Mouse (Mus musculus): ENCODE data around the gene Txnrd2. TPM values are rescaled to one million over a fixed set of nuclear protein-coding genes. Genes with fewer than 3 reads are reported as not detected.

The Txnrd2 gene
- polyA plus RNA-seq, 1 experiment from 2014 or later = 15.7 TPM

GRCm38 (mm10) chr16:18409776-18410175, 16.4 kb upstream of the Txnrd2 start:
- Histone ChIP-seq H3K36me3 (peaks cover 43% of the 10 kb centered on the region), H3K27ac (no peak overlapping the region)

GRCm38 (mm10) chr16:18410418-18410817, 15.8 kb upstream of the Txnrd2 start:
- Histone ChIP-seq H3K9ac (no peak overlapping the region), H3K36me3 (peaks cover 37% of the 10 kb centered on the region), H3K4me1 (no peaks in the 10 kb centered on the region), H3K4me2 (replicated peaks) (no peak overlapping the region), H3K4me3 (no peak overlapping the region), H3K27ac (no peak overlapping the region), H3K9me3 (0 out of 2 replicates have a peak, but pooled peaks cover under 1% of the 10 kb centered on the region), H3K27me3 (no peaks in the 10 kb centered on the region)
- no peak for ATAC-seq (ENCODE audit: insufficient number of reproducible peaks, insufficient read depth, low FRiP score, low TSS enrichment)
- 67% methylated on average over 5 of the region's 5 CpGs for WGBS

More at GRCm38 (mm10) chr16:18409776-18410175, 16.4 kb upstream of the Txnrd2 start:
- 69% methylated on average over 4 of the region's 4 CpGs for WGBS
- Histone ChIP-seq H3K4me2 (replicated peaks) (no peak overlapping the region), H3K9ac (no peak overlapping the region), H3K4me1 (no peaks in the 10 kb centered on the region), H3K9me3 (no peaks in the 10 kb centered on the region), H3K27me3 (no peaks in the 10 kb centered on the region), H3K4me3 (no peak overlapping the region)
- no peak for ATAC-seq (ENCODE audit: insufficient number of reproducible peaks, insufficient read depth, low FRiP score, low TSS enrichment)

- Histone ChIP-seq H3K4me3 (no peak overlapping the region), H3K36me3 (peaks cover 31% of the 10 kb centered on the region), H3K27me3 (no peaks in the 10 kb centered on the region), H3K4me2 (replicated peaks) (no peak overlapping the region), H3K9ac (no peak overlapping the region), H3K9me3 (0 out of 2 replicates have a peak, but pooled peaks cover 2% of the 10 kb centered on the region), H3K27ac (no peak overlapping the region), H3K4me1 (no peaks in the 10 kb centered on the region)
- no peak for ATAC-seq (ENCODE audit: insufficient number of reproducible peaks, insufficient read depth, low FRiP score, low TSS enrichment)
- 82% methylated on average over 13 of the region's 13 CpGs for WGBS
Measured at GRCm38 (mm10) chr16:18411026-18411649, 15.0 kb upstream of the Txnrd2 start.

DNA sequence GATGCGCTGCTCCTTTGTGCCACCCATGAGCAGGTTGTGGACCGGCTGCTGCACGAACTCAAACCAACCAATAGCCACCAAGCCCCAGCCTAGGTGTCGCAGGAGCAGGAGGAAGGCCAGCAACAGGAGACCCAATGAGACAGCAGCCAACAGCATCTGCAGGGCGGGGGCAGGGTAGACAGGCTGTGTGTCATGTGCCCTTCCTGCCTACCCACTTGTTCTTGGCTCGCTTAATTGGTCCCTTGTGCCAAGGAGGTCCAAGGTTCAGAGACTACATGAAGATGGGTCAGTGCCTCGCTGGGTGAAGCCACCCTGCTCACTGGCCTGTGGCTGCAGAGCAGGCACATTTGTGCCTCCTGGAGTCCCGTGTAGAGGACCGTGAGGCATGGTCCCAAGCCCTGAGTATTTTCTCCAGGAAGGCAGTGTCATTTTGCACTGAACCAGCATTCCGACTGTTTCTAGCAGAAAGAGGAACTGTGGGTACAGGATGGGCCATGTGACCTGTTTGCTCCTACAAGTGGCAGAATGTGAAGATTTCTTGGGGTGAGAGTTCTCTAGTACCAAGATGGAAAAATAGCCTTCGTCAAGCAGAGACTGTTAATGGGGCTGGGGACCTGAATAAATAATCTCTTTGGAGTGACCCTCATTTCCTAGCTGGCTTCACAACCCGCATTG, 14.2 kb upstream of the Txnrd2 start:
- H3K36me3 ChIP-seq = peaks cover 28% of the 10 kb centered on the region

DNA sequence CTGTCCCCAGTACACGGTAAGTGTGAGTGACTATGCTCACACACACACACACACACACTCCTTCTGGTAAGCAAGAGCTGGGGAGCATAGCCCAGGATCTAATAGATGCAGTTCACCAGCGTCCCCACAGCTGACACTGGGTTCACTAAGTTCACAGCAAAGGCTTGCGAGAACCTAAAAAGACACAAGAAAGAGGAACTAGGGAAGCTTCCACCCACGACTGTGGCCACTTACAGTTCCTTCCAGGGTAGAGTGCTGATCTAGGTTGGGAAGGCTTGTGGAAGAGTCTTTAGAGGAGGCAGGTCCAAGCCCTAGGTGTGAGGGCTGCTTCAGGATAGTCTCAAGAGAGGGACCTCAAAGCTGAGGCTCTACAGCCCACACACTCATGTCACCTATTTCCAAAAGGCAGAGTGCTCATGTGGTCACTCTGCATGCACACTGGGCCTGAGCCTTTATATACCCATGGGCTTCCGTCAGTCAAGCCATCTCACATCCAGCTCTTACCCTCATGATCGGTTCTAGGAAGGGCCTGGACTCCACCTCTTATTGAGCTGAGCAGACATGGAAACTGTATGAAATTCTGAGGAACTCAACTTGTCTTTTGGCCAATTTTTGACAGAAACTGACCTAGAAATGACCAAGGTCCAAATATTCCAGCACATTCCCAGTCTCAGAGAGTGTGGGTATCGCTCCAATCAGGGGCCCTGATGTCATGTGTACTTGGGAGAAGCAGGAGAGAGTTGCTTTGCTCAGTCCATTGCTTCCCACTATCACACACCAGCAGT, 13.0 kb upstream of the Txnrd2 start:
- ATAC-seq (ENCODE audit: insufficient number of reproducible peaks, insufficient read depth, low FRiP score, low TSS enrichment) = no peak
- H3K36me3 ChIP-seq = peaks cover 28% of the 10 kb centered on the region
- WGBS = 85% methylated on average over 7 of the region's 7 CpGs

More for the DNA sequence above, 14.2 kb upstream of the Txnrd2 start:
- Histone ChIP-seq H3K4me1 (peaks cover 6% of the 10 kb centered on the region; the same call in 1 of the 2 replicates), H3K4me2 (replicated peaks) (no peak overlapping the region), H3K9ac (no peak overlapping the region), H3K27me3 (no peaks in the 10 kb centered on the region), H3K4me3 (no peak overlapping the region), H3K9me3 (0 out of 2 replicates have a peak, but pooled peaks cover 2% of the 10 kb centered on the region), H3K27ac (no peak overlapping the region)
- ATAC-seq (ENCODE audit: insufficient number of reproducible peaks, insufficient read depth, low FRiP score, low TSS enrichment) = no peak
- WGBS = 79% methylated on average over 12 of the region's 12 CpGs

GRCm38 (mm10) chr16:18416094-18416761, 10.0 kb upstream of the Txnrd2 start:
- H3K36me3 ChIP-seq = peaks cover 17% of the 10 kb centered on the region
- 64% methylated on average over 18 of the region's 18 CpGs for WGBS
- ATAC-seq (ENCODE audit: insufficient number of reproducible peaks, insufficient read depth, low FRiP score, low TSS enrichment) = no peak

More for the DNA sequence above, 13.0 kb upstream of the Txnrd2 start:
- peaks cover 6% of the 10 kb centered on the region; the same call in 1 of the 2 replicates for H3K4me1 ChIP-seq
- no peak overlapping the region for H3K9ac ChIP-seq
- no peak overlapping the region for H3K4me2 ChIP-seq (replicated peaks)
- 0 out of 2 replicates have a peak, but pooled peaks cover 2% of the 10 kb centered on the region for H3K9me3 ChIP-seq
- no peaks in the 10 kb centered on the region for H3K27me3 ChIP-seq
- no peak overlapping the region for H3K27ac ChIP-seq
- no peak overlapping the region for H3K4me3 ChIP-seq

GRCm38 (mm10) chr16:18416837-18417236, 9.3 kb upstream of the Txnrd2 start:
- Histone ChIP-seq H3K9me3 (0 out of 2 replicates have a peak, but pooled peaks cover 2% of the 10 kb centered on the region), H3K36me3 (peaks cover 12% of the 10 kb centered on the region), H3K4me3 (no peak overlapping the region), H3K27me3 (no peaks in the 10 kb centered on the region), H3K4me2 (replicated peaks) (no peak overlapping the region), H3K4me1 (peaks cover 6% of the 10 kb centered on the region; the same call in 1 of the 2 replicates), H3K27ac (peak overlapping the region; percentile 74), H3K9ac (no peak overlapping the region)
- 75% methylated on average over 3 of the region's 3 CpGs for WGBS
- ATAC-seq (ENCODE audit: insufficient number of reproducible peaks, insufficient read depth, low FRiP score, low TSS enrichment) = no peak

More at GRCm38 (mm10) chr16:18416094-18416761, 10.0 kb upstream of the Txnrd2 start:
- no peak overlapping the region for H3K9ac ChIP-seq
- no peak overlapping the region for H3K4me2 ChIP-seq (replicated peaks)
- no peaks in the 10 kb centered on the region for H3K27me3 ChIP-seq
- peak overlapping the region; percentile 74 for H3K27ac ChIP-seq
- H3K9me3 ChIP-seq = 0 out of 2 replicates have a peak, but pooled peaks cover 2% of the 10 kb centered on the region
- H3K4me1 ChIP-seq = peaks cover 6% of the 10 kb centered on the region; the same call in 1 of the 2 replicates
- H3K4me3 ChIP-seq = no peak overlapping the region

- no peak for ATAC-seq (ENCODE audit: insufficient number of reproducible peaks, insufficient read depth, low FRiP score, low TSS enrichment)
- Histone ChIP-seq H3K4me3 (no peak overlapping the region), H3K27ac (no peak overlapping the region), H3K4me1 (peaks cover 6% of the 10 kb centered on the region; the same call in 1 of the 2 replicates), H3K36me3 (peaks cover 12% of the 10 kb centered on the region), H3K4me2 (replicated peaks) (no peak overlapping the region), H3K9ac (no peak overlapping the region), H3K27me3 (no peaks in the 10 kb centered on the region), H3K9me3 (0 out of 2 replicates have a peak, but pooled peaks cover 2% of the 10 kb centered on the region)
- 88% methylated on average over 5 of the region's 5 CpGs for WGBS
Measured at GRCm38 (mm10) chr16:18417491-18417890, 8.7 kb upstream of the Txnrd2 start.

GRCm38 (mm10) chr16:18418756-18419602, 7.2 kb upstream of the Txnrd2 start:
- H3K4me3 ChIP-seq = no peak overlapping the region
- ATAC-seq (ENCODE audit: insufficient number of reproducible peaks, insufficient read depth, low FRiP score, low TSS enrichment) = no peak
- WGBS = 86% methylated on average over 4 of the region's 4 CpGs
- H3K9ac ChIP-seq = no peak overlapping the region
- H3K4me1 ChIP-seq = peaks cover 12% of the 10 kb centered on the region
- H3K4me2 ChIP-seq (replicated peaks) = no peak overlapping the region
- H3K9me3 ChIP-seq = 0 out of 2 replicates have a peak, but pooled peaks cover 2% of the 10 kb centered on the region
- H3K36me3 ChIP-seq = 0 out of 2 replicates have a peak, but pooled peaks cover 3% of the 10 kb centered on the region
- H3K27me3 ChIP-seq = no peaks in the 10 kb centered on the region
- no peak overlapping the region for H3K27ac ChIP-seq

- no peak overlapping the region for H3K4me3 ChIP-seq
- H3K27ac ChIP-seq = no peak overlapping the region
- 0 out of 2 replicates have a peak, but pooled peaks cover 2% of the 10 kb centered on the region for H3K9me3 ChIP-seq
- H3K4me1 ChIP-seq = peaks cover 18% of the 10 kb centered on the region
- ATAC-seq (ENCODE audit: insufficient number of reproducible peaks, insufficient read depth, low FRiP score, low TSS enrichment) = no peak
- 83% methylated on average over 1 of the region's 1 CpGs for WGBS
- H3K27me3 ChIP-seq = no peaks in the 10 kb centered on the region
- H3K9ac ChIP-seq = no peak overlapping the region
- no peak overlapping the region for H3K4me2 ChIP-seq (replicated peaks)
- H3K36me3 ChIP-seq = 0 out of 2 replicates have a peak, but pooled peaks cover 2% of the 10 kb centered on the region
Measured at GRCm38 (mm10) chr16:18419603-18420026, 6.6 kb upstream of the Txnrd2 start.

Data from embryonic facial prominence, embryonic 12.5 days (tissue).